Mouse (Mus musculus) R1 (cell line): ENCODE data around the gene Timm10b.

Experiments used
- DNase-seq: peaks from one replicate; pipeline ENCODE4 v3.0.0-alpha.2; 2018; ENCODE audit warnings: low read depth, low spot score

Timm10b gene

DNA sequence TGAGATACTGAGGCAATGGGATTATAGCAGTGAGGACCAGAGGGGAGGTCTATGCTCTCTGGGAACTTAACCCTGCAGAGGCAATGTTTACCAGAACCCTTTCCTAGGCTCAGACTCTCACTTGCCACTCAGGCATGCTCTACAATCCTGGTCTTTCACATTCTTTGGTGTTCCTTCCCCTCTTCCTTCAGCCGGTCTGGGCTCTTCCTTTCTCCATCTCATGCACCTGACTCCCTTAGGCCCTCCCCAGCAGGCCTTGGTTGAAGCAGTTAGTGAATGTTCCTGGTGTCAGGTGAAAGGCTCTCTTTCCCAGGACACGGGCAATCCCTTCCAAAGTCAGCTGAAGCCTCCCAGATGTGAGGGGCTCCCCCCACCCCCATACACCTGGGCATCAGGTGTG is at the start of gene Timm10b:
Gene Timm10b (plus strand): TSS at position 301 of the 400 bp plus-strand sequence.
- DNase-seq: no peak

- DNase-seq: peak; percentile 29
Observed at GRCm38 (mm10) chr7:105590097-105590496, 49.8 kb upstream of the Timm10b start.

DNA sequence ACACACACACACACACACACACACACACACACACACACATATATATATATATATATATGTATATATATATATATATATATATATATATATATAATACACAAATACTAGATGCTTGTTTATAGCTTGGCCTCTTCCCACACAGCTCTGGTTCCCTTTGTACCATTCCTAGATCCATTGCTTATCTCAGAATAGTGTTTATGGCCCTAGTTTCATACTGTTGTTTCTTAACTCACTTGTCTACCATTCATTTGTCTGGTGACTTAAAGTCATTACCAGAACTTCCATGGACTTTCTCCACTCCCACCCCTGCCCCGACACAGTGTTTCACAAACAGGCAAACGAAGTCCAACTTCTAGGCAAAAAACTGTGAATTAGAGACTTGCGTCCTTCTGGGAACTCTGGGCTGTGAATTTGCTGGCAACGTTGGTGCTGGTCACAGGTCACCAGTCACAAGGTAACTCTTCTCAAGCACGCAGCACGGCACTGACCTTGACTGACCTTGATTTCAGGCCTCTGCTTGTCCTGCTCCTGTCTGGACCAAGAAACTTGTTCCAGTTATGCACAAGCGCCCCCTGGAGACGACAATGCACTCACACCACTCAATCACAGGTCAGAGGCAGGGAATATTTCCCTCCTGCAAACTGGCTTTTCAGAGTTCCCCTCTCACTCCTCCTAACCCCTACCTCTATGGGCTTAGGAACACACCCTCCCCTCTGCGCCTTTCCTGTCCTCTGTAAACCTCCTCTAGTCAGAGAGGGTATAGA is 36.8 kb upstream of the Timm10b start:
- DNase-seq: peak; percentile 77

DNA sequence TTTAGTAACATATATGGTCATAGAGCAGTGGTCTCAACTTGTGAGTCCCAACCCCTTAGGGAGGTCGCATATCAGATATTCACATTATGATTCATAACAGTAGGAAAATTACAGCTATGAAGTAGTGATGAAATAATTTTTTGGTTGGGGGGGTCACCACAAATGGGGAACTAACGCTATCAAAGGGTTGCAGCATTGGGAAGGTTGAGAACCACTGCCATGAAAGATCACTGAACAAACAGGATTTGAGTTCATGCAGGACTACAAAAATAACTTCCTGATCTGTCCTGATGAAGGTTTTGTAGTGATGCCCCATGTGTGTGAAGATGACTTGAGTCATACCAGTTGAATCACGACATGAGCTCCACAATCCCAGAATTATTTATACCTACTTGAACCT is 31.4 kb upstream of the Timm10b start:
- DNase-seq: no peak

DNA sequence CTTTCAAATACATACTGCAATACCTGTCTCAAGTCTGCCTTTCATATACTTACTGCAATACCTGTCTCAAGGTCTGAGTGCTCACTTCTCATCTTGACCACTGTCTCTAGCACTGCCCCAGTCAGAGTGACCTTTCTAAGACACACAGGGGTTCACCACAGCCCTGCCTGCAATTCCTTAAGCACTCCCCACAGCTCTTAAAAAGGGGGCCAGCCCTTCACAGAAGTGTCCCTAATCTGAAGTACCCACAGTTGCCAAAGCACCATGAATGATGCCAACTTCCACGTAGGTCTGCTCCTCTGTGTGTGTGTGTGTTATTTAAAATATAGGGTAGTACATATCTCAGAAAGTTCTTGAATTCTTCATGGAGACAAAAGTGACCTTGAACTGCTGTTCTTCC is 28.1 kb upstream of the Timm10b start:
- no peak for DNase-seq

- no peak for DNase-seq
Observed at GRCm38 (mm10) chr7:105614400-105614799, 25.5 kb upstream of the Timm10b start.

DNA sequence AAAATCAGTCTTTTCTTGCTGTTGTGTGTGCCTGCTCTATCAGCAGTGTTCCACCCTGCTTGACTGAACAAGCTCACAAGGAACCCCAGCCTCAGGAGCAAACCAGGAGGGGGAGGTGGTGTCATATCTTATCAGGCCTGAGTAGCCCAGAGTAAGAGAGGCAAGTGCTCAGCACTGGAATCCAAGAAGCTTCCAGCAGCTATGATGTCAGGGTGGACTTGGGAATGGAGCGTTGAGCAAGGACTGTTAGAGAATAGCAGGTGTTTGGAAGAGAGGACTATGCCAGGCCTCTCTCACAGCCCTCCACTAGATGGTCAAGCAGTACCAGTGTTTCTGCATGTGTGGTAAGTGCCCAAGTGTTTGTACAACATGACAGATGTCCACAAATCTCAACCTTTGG is 24.1 kb upstream of the Timm10b start:
- no peak for DNase-seq

GRCm38 (mm10) chr7:105616561-105616960 is 23.3 kb upstream of the Timm10b start:
- DNase-seq: no peak

GRCm38 (mm10) chr7:105617810-105618209 is 22.0 kb upstream of the Timm10b start:
- DNase-seq: peak; percentile 26

DNA sequence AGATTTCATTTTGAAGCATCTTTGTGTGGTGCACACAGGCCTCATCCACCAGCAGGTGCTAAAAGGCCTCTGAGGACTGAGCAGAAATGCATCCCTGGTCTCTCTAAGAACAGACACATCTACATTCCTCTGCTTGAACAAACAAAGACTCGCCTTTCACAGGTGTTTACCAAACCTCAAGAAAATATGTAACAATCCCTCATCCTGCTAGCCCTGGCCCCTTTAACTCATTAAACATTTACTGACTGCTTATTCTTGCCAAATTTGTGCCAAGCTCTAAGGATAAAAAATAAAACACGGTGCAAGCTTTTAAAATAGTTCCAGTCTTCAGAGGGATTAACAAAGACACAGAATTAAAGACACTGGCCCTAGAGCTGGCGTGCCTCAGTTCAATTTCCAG is 20.2 kb upstream of the Timm10b start:
- DNase-seq: no peak

DNA sequence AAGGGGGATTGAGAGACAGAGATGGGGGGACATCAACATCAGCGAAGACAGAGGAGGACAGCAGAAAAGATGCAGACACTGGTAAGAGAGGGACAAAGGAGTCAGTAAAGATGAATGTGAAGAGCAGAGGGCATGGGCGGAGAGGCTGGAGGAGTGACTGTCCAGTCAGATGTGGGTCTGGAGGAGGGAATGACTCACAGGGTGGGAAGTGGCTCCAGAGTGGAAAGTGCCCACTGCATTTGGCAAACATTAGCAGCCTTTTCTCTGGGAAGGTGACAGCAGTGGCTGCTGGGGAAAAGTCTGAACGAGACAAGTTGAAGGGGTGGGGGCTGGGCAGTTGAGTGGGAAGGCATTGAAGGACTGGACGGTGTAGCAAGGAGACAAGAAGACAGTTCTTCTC is 18.8 kb upstream of the Timm10b start:
- no peak for DNase-seq

DNA sequence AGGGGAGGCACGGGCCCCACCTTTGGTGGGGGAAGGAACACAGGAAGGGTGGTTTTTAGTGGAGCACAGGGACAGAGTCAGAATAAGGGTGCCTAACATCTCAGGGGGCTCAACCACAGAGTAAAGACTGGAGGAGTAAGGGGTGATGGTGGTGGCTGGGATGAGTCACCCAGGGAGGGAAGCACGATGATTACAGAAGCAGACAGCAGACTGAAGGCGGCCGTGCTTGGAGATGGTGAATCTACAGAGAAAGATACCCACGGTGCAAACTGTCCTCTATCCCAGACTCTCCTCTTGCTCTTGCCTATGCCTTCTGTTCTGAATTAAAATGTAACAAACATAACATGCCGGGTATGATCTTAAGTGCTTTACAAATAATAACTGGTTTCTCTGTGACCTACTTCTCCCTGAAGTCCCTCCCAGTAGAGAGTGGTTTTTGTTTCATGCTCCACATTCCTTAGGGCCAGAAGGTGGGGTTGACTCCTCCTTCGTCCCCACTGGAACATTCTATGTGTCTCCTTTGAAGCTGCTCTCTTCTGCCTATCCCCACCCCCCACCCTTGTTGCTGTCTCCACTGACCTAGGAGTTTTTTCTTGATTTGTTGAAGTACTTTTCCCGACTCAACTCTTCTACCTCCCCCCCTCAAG is 18.1 kb upstream of the Timm10b start:
- DNase-seq: peak; percentile 61

DNA sequence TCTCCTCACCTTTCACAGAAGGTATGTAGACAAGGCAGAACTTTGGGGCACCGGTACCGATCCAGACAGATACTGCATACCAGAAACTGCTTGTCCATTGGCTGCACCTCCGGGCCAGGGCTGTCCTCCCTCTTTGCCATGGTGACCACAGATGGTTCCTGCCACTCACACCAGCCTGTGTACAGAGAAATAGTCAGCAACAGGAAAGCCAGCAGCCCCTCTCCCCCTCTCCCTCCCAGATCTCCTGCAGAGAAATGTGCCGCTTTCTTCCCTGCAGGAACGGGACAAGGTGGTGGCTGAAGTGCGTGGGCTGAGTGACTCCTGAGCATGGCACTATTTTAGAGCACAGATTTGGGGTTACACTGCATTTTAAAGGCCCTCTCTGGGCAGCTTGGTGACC is 14.5 kb upstream of the Timm10b start:
- DNase-seq: no peak

DNA sequence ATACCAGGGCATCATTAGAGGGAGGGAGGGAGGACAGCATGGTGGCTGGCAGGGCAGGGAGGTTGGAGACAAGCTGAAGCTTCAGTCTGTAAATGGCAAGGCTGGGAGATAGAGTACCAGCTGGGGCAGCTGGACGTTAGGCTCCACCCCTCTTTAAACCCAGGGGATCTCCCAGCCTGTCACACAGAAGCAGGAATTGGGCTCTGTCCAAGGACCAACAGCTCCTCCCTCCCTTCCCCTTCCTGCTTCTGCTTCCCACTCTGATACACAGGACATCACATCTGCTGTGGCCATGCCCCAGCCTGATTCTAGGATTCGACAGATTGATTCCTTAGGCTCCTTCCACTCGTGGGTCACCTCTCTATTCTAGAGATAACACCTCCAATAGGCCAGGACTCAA is 11.2 kb upstream of the Timm10b start:
- no peak for DNase-seq

DNA sequence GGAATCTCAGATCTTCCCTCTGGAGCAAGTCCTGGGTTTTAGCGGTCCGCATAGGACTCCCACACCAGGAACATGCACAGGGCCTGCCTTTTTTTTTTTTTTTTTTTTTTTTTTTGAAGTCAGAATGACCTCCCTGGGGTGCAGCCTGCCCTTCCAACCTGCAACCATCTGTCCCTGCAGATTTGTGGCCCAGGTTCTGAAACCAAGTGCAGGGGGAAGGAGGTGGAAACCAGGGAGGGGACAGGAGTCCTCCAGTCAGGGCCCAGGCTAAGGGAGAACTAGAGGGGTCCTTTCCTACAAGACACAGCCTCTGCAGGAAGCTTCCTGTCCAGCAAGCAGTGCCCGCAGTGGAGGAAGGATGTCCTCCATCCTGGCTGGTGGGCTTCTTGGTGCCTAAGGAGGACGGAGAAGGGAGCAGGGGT is 7.3 kb upstream of the Timm10b start:
- no peak for DNase-seq

DNA sequence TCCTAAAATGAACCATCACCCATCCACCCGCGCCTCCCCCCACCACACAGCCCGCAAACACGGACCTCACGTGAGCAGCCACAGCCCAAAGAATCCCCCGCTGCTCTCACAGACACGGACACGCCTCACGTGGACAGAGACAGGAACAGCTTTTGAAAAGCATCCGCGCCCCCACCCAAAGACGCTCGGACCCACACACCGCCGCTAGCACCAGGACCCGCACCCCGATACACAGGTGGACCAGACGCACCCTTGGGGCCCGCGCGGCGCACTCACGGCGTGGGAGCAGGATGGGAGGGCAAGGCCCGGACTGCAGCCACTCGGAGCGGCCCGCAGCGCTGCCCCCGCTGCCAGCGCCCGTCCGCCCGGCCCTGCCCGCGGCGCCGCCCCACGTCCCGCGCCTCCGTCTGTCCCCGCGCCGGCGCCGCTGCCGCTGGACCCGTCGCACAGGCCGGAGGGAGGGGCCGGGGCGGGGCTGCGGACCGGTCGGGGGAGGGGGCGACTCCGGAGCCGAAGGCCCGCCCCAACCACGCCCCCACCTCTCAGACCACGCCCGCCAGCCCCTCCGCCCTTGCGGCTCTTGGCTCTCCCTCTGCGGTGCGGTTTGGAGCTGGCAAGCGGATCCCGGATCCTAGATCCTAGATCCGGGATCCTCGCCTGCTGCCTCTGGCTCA is 6.6 kb upstream of the Timm10b start, which contains the start of gene Trim3:
Gene Trim3 (minus strand): TSS at position 445 of the 674 bp plus-strand sequence.
- peak; percentile 81 for DNase-seq

DNA sequence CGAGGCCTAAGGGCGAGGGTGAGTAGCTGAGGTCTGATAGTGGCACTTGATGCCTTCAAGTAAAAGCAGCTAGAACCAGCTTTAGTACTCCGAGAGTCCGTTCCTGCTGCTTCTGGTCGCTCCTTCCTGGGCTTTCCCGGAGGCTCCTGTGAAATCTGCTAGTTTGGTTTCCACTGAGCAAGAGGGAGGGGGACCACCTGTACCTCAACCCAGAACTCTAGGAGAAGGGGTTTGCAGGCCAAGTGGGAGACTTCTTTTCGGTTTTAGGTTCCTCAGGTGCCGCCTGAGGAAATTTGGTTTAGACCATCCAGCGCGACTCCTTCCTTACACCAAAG is 6.1 kb upstream of the Timm10b start:
- no peak for DNase-seq

- no peak for DNase-seq
Observed at GRCm38 (mm10) chr7:105634272-105634920, 5.5 kb upstream of the Timm10b start.

GRCm38 (mm10) chr7:105635726-105636125 is 4.1 kb upstream of the Timm10b start:
- peak; percentile 37 for DNase-seq

DNA sequence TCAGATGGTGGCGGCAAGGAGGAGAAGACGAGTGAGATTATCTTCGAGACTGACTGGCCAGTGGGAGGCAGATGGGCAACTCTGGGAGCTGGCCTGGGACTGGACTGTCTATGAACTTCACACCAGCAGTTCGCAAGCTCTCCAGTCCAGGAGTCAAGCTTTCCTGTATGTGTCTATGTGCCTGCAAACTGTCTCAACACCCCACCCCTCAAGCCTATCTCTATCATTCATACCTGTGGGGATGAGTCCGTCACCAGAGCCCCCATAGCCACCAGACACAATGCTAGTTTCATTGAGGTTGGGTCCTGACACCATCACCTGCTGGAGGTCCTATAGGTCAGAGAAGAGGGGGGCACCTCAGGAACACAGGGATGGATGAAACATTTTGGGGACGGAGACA is 1.1 kb upstream of the Timm10b start:
- no peak for DNase-seq

- no peak for DNase-seq
Observed at GRCm38 (mm10) chr7:105639304-105639703, 552 bp upstream of the Timm10b start.

DNA sequence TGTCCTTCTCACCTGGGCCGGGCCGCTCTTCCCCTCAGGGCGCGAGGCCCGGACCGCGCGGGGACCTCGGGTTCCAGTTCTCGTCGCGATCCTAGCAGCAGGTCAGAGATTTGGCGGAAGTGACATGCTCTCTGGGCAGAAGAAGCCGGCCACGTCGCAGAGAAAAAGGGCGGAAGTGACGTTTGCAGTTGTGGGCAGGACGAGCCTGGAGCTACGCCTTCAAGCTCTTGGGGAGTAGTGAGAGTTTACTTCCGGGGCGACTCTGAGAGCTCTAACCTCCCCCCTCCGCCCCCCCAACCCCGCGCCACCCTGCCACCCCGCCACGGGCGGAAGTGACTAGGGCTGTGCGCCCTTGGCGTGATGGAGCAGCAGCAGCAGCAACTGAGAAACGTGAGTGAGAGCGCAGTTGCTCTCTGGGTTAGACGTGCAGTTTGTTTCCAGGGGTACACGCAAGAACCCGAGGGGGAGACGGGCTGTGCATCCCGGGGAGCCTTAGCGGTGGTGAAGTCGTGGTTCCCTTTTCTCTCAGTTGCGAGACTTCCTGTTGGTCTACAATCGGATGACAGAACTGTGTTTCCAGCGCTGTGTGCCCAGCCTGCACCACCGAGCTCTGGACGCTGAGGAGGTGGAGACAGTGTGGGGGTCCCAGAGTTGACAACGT is 507 bp downstream of the Timm10b start, which contains the start of the genes Arfip2 and Gm45799:
Gene Arfip2 (minus strand): TSS at position 184 of the 661 bp plus-strand sequence.
Gene Gm45799 (plus strand): TSS at position 320 of the 661 bp plus-strand sequence.
- peak; percentile 98 for DNase-seq
